Mouse (Mus musculus): ENCODE measurements at regions not wholly inside any gene's neighbourhood (a gene's known extent, or its start where the extent isn't known, plus 50 kb on each side); places are given as distances from the start of the nearest gene placed in this dataset.

- Histone ChIP-seq H3K4me1 (ENCODE audit: insufficient read depth, low read depth, low read length) (peaks cover 5% of the 10 kb centered on the region; the same call in 1 of the 2 replicates), H3K9me3 (replicated peaks) (no peaks in the 10 kb centered on the region), H3K4me3 (ENCODE audit: low read depth, low read length) (no peak overlapping the region), H3K27me3 (ENCODE audit: insufficient read depth, low read length) (no peaks in the 10 kb centered on the region), H3K36me3 (replicated peaks) (no peaks in the 10 kb centered on the region)
- DNase-seq (ENCODE audit: low spot score) (no peak), ATAC-seq (ENCODE audit: extremely low read depth, insufficient number of reproducible peaks, low FRiP score, poor library complexity, severe bottlenecking) (no peak)
- no peak for TF ChIP-seq CTCF (IDR thresholded peaks at IDR 0.05; ENCODE audit: low read depth, low read length)
- no peak for TF ChIP-seq TAL1 (conservative IDR thresholded peaks at IDR 0.05; ENCODE audit: low read depth, low read length)
- no peak for TF ChIP-seq GATA1 (IDR thresholded peaks at IDR 0.05; ENCODE audit: borderline replicate concordance, low read length)
- no peak for TF ChIP-seq POLR2AphosphoS5 (IDR thresholded peaks at IDR 0.05; ENCODE audit: insufficient replicate concordance, low read depth, low read length)
- TF ChIP-seq GATA2 (IDR thresholded peaks at IDR 0.05; ENCODE audit: borderline replicate concordance, low read depth, low read length), result no peak
Measured at GRCm38 (mm10) chr8:8562268-8562667, 98.8 kb downstream of the Efnb2 start.

DNA sequence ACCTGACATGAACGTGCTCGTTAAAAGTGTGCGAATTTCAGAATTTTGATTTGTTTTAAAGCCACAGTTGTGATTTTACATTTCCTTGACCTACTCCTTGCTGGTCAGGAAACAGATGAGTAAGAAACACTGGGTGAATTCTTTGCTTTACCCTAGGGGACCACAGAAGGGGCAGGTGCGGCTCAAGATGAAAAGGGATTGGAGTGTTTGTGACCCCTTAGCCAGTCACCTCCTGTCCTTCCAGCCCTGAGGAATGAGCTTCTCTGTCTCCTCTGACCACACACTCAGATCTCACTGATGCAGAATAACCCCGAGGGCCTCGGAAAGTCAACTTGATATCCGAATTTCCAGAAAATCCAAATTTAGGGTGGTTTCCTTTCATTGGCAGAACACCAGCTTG, 103.0 kb downstream of the Efnb2 start:
- Histone ChIP-seq H3K4me1 (ENCODE audit: insufficient read depth, low read depth, low read length) (peaks cover 12% of the 10 kb centered on the region), H3K27me3 (ENCODE audit: insufficient read depth, low read length) (no peaks in the 10 kb centered on the region), H3K36me3 (replicated peaks) (no peaks in the 10 kb centered on the region), H3K4me3 (ENCODE audit: low read depth, low read length) (no peak overlapping the region), H3K9me3 (replicated peaks) (no peaks in the 10 kb centered on the region)
- no peak for ATAC-seq (ENCODE audit: extremely low read depth, insufficient number of reproducible peaks, low FRiP score, poor library complexity, severe bottlenecking)
- no peak for DNase-seq (ENCODE audit: low spot score)
- TF ChIP-seq GATA1 (IDR thresholded peaks at IDR 0.05; ENCODE audit: borderline replicate concordance, low read length) (no peak), POLR2AphosphoS5 (IDR thresholded peaks at IDR 0.05; ENCODE audit: insufficient replicate concordance, low read depth, low read length) (no peak)

DNA sequence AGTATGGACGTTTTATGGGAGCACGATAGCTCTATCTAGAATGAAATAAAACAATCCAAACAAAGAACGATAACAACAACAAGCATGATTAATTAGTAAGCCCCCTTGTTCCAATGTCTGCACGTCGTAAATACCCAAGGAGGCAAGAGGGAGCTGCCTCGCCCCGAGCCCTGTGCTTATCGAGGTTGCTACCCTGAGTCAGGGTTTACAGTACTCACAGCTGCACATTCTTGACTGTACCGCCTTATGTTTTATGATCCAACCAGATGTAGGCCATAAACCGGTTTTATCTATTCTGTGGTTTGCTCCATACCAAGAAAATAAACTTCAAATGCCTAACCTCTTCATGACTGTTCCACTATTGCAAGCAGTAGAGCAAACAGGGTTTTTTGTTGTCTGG, 104.9 kb downstream of the Efnb2 start:
- no peaks in the 10 kb centered on the region for H3K36me3 ChIP-seq (replicated peaks)
- peak; percentile 2 for DNase-seq (ENCODE audit: low spot score)
- TF ChIP-seq GATA2 (IDR thresholded peaks at IDR 0.05; ENCODE audit: borderline replicate concordance, low read depth, low read length) (no peak), TAL1 (conservative IDR thresholded peaks at IDR 0.05; ENCODE audit: low read depth, low read length) (no peak), POLR2AphosphoS5 (IDR thresholded peaks at IDR 0.05; ENCODE audit: insufficient replicate concordance, low read depth, low read length) (no peak), GATA1 (IDR thresholded peaks at IDR 0.05; ENCODE audit: borderline replicate concordance, low read length) (no peak), CTCF (IDR thresholded peaks at IDR 0.05; ENCODE audit: low read depth, low read length) (no peak)
- ATAC-seq (ENCODE audit: extremely low read depth, insufficient number of reproducible peaks, low FRiP score, poor library complexity, severe bottlenecking), result no peak
- no peaks in the 10 kb centered on the region for H3K9me3 ChIP-seq (replicated peaks)
- 0 out of 2 replicates have a peak, but pooled peaks cover 3% of the 10 kb centered on the region for H3K27me3 ChIP-seq (ENCODE audit: insufficient read depth, low read length)
- H3K4me1 ChIP-seq (ENCODE audit: insufficient read depth, low read depth, low read length), result peaks cover 12% of the 10 kb centered on the region
- H3K4me3 ChIP-seq (ENCODE audit: low read depth, low read length), result no peak overlapping the region

DNA sequence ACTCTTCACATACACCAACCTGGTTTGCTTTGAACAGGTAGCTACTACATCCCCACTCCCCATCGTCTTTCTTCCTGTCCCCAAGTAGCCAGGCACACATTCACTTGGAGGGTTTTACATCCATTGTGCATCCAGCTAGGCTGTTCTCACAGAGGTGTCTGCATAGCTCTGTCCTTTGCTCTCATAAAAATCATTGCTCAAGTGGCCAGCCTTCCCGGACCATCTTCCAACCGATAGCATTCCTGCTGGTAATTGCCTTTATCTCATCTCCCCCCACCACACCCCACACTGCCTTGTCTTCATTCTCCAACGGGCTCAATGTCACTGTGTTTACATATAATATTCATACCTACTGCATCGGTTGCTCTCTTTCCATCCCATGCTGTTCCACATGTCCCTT, 106.4 kb downstream of the Efnb2 start:
- TF ChIP-seq CTCF (IDR thresholded peaks at IDR 0.05; ENCODE audit: low read depth, low read length) (no peak), POLR2AphosphoS5 (IDR thresholded peaks at IDR 0.05; ENCODE audit: insufficient replicate concordance, low read depth, low read length) (no peak), GATA1 (IDR thresholded peaks at IDR 0.05; ENCODE audit: borderline replicate concordance, low read length) (no peak), GATA2 (IDR thresholded peaks at IDR 0.05; ENCODE audit: borderline replicate concordance, low read depth, low read length) (no peak), TAL1 (conservative IDR thresholded peaks at IDR 0.05; ENCODE audit: low read depth, low read length) (no peak)
- H3K36me3 ChIP-seq (replicated peaks), result no peaks in the 10 kb centered on the region
- ATAC-seq (ENCODE audit: extremely low read depth, insufficient number of reproducible peaks, low FRiP score, poor library complexity, severe bottlenecking) (no peak), DNase-seq (ENCODE audit: low spot score) (no peak)
- H3K4me1 ChIP-seq (ENCODE audit: insufficient read depth, low read depth, low read length), result peaks cover 12% of the 10 kb centered on the region
- H3K27me3 ChIP-seq (ENCODE audit: insufficient read depth, low read length), result peaks cover 8% of the 10 kb centered on the region; the same call in 1 of the 2 replicates
- H3K9me3 ChIP-seq (replicated peaks), result no peaks in the 10 kb centered on the region
- no peak overlapping the region for H3K4me3 ChIP-seq (ENCODE audit: low read depth, low read length)

DNA sequence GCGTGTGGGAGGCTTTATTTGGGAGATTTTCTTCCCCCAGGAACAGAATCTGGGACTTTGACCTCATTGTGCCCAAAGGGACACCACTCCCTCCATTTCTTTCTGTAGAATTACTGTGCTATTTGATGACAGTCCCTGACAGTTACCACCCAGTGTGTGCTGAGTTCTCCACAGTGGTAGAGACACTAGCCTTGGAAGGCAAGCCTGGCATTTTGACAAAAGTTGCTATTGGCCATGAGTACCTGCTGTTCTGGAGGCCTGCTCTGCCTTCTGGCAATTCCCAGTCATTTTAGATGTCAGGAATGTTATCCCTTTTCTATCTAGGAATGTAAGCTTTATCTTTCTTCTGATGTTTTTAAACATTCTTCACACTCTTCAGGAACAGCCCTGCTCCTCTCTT, 108.3 kb downstream of the Efnb2 start:
- H3K4me1 ChIP-seq (ENCODE audit: insufficient read depth, low read depth, low read length), result peaks cover 11% of the 10 kb centered on the region
- H3K4me3 ChIP-seq (ENCODE audit: low read depth, low read length), result no peak overlapping the region
- TF ChIP-seq CTCF (IDR thresholded peaks at IDR 0.05; ENCODE audit: low read depth, low read length), result no peak
- no peak for TF ChIP-seq GATA2 (IDR thresholded peaks at IDR 0.05; ENCODE audit: borderline replicate concordance, low read depth, low read length)
- TF ChIP-seq TAL1 (conservative IDR thresholded peaks at IDR 0.05; ENCODE audit: low read depth, low read length), result no peak
- TF ChIP-seq GATA1 (IDR thresholded peaks at IDR 0.05; ENCODE audit: borderline replicate concordance, low read length), result no peak
- no peak for TF ChIP-seq POLR2AphosphoS5 (IDR thresholded peaks at IDR 0.05; ENCODE audit: insufficient replicate concordance, low read depth, low read length)
- H3K36me3 ChIP-seq (replicated peaks), result no peaks in the 10 kb centered on the region
- peaks cover 10% of the 10 kb centered on the region; the same call in 1 of the 2 replicates for H3K27me3 ChIP-seq (ENCODE audit: insufficient read depth, low read length)
- ATAC-seq (ENCODE audit: extremely low read depth, insufficient number of reproducible peaks, low FRiP score, poor library complexity, severe bottlenecking) (no peak), DNase-seq (ENCODE audit: low spot score) (no peak)
- H3K9me3 ChIP-seq (replicated peaks), result no peaks in the 10 kb centered on the region

DNA sequence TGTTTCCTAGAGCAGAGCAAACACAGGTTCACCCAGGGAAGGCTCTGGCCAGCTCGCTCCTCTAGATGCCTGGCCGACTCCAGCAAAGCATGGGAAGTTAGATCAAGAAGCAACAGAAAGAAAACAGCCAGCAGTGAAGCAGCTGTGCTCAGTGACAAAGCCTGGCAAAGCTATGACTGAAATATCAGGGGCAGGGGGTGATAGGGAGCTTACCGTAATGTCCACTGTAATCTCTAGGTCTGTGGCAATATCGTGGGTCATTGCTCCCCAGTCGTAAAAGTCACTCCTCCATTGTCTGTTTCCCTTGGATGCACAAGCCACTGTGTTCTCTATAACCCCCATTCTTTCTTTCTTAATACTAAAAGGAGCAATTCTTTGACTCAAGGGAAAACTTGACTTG, 124.4 kb downstream of the Efnb2 start:
- no peaks in the 10 kb centered on the region for H3K9me3 ChIP-seq (replicated peaks)

More for the DNA sequence above, 124.4 kb downstream of the Efnb2 start:
- TF ChIP-seq GATA1 (IDR thresholded peaks at IDR 0.05; ENCODE audit: borderline replicate concordance, low read length) (no peak), CTCF (IDR thresholded peaks at IDR 0.05; ENCODE audit: low read depth, low read length) (no peak), TAL1 (conservative IDR thresholded peaks at IDR 0.05; ENCODE audit: low read depth, low read length) (no peak), POLR2AphosphoS5 (IDR thresholded peaks at IDR 0.05; ENCODE audit: insufficient replicate concordance, low read depth, low read length) (no peak), GATA2 (IDR thresholded peaks at IDR 0.05; ENCODE audit: borderline replicate concordance, low read depth, low read length) (no peak)
- DNase-seq (ENCODE audit: low spot score) (no peak), ATAC-seq (ENCODE audit: extremely low read depth, insufficient number of reproducible peaks, low FRiP score, poor library complexity, severe bottlenecking) (no peak)
- Histone ChIP-seq H3K4me1 (ENCODE audit: insufficient read depth, low read depth, low read length) (no peaks in the 10 kb centered on the region), H3K27me3 (ENCODE audit: insufficient read depth, low read length) (0 out of 2 replicates have a peak, but pooled peaks cover 2% of the 10 kb centered on the region), H3K4me3 (ENCODE audit: low read depth, low read length) (no peak overlapping the region), H3K36me3 (replicated peaks) (no peaks in the 10 kb centered on the region)

All from G1E (cell line).